Mouse (Mus musculus): ENCODE measurements at regions not wholly inside any gene's neighbourhood (a gene's known extent, or its start where the extent isn't known, plus 50 kb on each side); places are given as distances from the start of the nearest gene placed in this dataset.

DNA sequence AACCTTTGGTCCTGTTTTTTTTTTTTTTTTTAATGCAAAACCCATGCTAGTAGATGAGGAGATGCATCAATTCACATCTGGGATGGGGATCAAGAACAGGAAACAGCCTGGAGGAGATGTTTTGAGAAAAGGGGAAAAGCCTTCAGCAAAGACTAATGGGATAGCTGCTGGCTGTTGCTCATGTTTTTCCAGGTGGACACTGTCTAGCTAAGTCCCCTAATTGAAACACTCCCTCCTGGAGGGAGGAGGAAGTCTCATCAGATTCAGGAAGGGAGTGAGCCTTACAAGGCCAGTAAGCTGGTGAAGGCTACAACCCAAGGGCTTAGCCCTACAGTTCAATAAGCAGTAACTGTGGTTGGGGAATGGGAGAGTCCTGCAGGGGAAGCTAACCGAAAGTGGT, 803.1 kb upstream of the Lrrc6 start:
- no peak for TF ChIP-seq CTCF (IDR thresholded peaks at IDR 0.05; ENCODE audit: low read depth, low read length)
- TF ChIP-seq POLR2A (IDR thresholded peaks at IDR 0.05; ENCODE audit: borderline replicate concordance, low read depth, low read length), result no peak
